Mouse (Mus musculus) gastrocnemius, adult 2 months (tissue): ENCODE data around the gene Rnaseh2a. TPM values are rescaled to one million over a fixed set of nuclear protein-coding genes. Genes with fewer than 3 reads are reported as not detected.
A peak's percentile ranks its signal among the peaks of the same experiment; 100 is the strongest.

Source experiments
- DNase-seq: peaks from one replicate; pipeline ENCODE4 v3.0.0; 2022
- H3K27ac ChIP-seq: fragments of 200-600 bp; 2 replicates; pipeline ENCODE4 v1.8.1; 2022; ENCODE audit warnings: mild to moderate bottlenecking
- H3K4me3 ChIP-seq: fragments of 200-600 bp; 2 replicates; pipeline ENCODE4 v1.8.1; 2022; ENCODE audit warnings: mild to moderate bottlenecking, moderate library complexity
- CTCF ChIP-seq: fragments of 200-600 bp; IDR thresholded peaks from 2 replicates; pipeline ENCODE4 v1.8.1; 2022; ENCODE audit warnings: antibody characterized with exemption, mild to moderate bottlenecking, moderate library complexity
- intact Hi-C: fragments of 180-260 bp; cut with DNase I; formaldehyde crosslinking; loops from one replicate; pipeline ENCODE4 v1.15.1; 2025
- total RNA-seq, 2 experiments: library from RNA; stranded (reverse); gene quantifications; 2 replicates each; pipeline ENCODE4 v1.2.3; 2021

The Rnaseh2a gene
- total RNA-seq, 2 experiments from 2014 or later, result 22.1 to 25.9 TPM

DNA sequence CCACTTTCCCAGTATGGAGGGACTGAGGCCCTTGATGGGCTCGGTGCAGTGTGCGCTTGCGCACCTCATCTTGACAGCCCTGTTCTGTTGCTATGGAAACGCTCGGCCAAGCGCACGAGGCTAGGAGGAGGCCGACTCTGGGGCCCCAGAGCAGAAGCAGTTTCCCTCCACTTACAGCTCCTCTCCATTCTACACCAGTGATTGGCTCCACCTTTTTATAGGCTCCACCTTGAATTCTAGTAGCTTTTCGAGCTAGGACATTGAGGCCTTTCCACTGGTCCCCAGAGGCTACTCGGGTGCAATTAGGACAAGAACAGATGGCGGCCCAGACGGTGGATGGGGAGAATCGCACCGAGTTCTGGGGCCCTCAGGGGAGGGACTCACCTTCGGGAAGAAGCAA, 34.7 kb downstream of the Rnaseh2a start:
- intact Hi-C loops, result no loop called here
- H3K4me3 ChIP-seq, result no peak overlapping the region
- no peak for DNase-seq
- no peak overlapping the region for H3K27ac ChIP-seq
- TF ChIP-seq CTCF, result no peak

DNA sequence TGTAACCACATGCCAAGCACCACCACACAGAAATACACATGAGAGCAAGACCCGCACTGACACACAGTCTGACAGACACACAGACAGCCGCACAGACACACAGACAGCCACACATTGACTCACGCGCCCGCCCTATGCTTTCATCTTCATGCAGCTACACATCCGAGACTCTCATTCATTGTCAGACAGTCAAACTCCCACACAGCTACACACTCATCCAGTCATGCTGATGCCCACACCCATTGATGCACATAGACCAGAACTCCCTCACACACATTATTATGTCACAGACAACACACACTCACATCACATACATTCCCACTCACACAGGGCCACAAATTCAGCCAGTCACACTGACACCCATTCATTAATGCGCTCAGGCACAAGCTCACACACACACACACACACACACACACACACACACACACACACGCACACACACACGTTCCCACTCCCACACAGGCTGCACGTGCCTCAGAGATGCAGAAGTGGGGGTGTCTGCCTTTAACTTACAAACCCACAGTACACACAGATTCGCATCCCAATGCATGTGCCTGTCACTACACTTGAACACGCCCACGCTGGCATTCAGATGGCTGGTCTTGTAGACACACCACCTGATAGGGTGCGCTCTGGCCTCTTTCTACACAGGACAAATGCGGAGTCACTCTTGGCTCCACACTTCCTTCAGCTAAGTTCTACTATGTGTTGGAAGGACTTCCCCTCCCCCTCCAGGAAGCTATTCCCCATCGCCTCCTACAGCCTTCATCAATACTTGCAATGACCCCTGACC, 35.6 kb downstream of the Rnaseh2a start:
- no peak for DNase-seq
- intact Hi-C loops, result no loop called here
- H3K4me3 ChIP-seq, result no peak overlapping the region

DNA sequence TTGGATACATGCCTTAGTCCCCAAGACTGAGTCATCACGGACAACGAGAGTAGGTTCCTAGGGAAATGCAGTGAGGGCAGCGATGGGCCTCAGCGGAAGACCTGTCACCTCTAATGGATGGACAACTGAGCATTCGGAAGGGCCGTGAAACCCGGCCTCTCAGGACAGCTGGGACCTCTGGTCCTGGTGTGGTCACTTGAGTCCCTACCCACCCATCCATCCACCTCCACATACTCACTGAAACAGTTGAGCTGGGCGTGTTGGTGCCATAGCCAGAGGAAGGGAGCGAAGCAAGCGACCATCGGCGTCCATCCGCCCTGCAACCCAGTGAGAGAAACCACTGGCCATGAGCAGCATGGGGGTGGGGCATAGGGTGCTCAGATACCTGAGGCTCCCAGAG, 39.0 kb downstream of the Rnaseh2a start:
- no peak for TF ChIP-seq CTCF
- intact Hi-C loops, result no loop called here
- no peak overlapping the region for H3K27ac ChIP-seq

More for the DNA sequence above, 35.6 kb downstream of the Rnaseh2a start:
- no peak for TF ChIP-seq CTCF
- H3K27ac ChIP-seq, result no peak overlapping the region

DNA sequence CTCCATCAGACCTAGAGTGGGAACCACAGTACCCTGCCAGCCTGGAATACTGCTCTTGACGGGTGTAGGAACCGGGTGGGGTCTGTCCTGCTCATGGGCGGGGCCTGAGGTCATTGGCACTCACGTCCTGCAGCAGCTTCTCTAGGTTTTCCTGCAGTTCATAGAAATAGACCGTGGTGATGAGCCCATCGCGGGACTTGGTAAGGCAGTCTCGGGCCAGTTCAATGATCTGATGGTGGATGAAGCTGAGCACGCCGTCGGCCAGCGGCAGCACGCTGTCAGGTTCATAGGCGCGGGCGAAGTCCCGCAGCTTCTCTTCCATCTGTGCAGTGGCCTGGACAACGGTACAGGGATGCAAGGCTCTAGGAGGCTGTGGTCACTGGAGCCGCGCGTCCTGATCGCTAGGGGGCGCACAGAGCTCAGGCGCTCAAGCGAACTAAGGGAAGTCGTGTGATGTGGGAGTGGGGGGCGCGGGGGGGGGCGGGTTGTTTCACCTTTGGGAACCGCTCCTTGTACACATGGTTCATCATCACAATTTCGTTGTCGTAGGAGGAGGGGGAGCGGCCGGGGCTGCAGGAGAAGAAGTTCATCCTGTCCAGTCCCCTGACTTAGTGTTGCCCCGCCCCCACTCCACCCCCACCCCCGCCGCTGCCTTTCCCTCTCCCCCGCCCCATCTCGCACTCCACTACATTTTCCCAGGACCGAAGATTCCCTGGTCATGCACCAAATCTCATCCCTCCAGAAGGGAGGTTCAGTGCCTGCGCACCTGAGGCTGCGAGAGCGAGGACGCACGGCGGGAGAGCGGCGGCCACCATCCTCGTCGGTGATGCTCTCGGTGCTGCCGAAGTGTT, 40.9 kb downstream of the Rnaseh2a start:
- Histone ChIP-seq H3K27ac (no peak overlapping the region), H3K4me3 (peak overlapping the region; percentile 48)
- intact Hi-C loops, result loop anchor here (2.0 kb wide), 1 partner anchor 28 kb away; no protein-coding TSS in a partner anchor
- TF ChIP-seq CTCF, result peak; percentile 77
- DNase-seq, result peak; percentile 76

More for the DNA sequence above, 39.0 kb downstream of the Rnaseh2a start:
- DNase-seq, result no peak
- H3K4me3 ChIP-seq, result no peak overlapping the region

DNA sequence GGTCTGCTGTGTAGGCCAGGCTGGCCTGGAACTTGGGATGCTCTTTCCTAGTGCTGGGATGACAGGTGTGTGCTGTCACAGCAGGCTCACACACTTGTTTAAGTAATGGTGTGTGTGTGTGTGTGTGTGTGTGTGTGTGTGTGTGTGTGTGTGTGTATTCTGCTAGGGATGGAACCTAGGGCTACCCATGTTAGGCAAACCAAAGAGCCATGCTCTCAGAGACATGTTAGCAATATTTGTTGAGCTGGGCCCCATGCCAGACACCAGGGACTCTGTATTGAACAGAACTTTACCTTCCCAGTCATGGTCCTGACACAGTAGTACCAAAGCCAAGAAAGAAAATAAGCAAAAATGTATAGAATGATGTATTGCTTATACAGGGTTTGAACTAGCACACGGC, 42.1 kb downstream of the Rnaseh2a start:
- Histone ChIP-seq H3K4me3 (no peak overlapping the region), H3K27ac (no peak overlapping the region)
- DNase-seq, result no peak
- TF ChIP-seq CTCF, result no peak
- intact Hi-C loops, result no loop called here

DNA sequence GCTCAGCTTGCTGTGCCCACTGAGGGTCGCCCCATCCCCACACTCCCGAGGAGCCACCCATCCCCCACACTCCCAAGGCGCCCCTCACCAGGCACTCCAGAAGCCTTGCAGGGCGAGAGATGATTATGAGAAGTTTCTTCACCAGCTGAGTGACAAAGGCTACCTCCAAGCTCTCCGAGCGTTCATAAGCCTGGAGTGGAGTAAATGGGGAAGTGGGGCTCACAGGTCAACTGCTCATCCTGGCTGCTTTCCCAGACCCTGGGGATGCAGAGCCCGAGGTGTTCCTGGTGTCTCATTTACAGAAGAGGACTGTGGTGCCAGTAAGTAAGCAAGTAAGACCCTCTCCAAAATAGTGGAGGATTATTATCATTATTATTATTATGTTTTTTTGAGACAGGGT, 44.0 kb downstream of the Rnaseh2a start:
- no peak overlapping the region for H3K4me3 ChIP-seq
- TF ChIP-seq CTCF, result no peak
- no peak overlapping the region for H3K27ac ChIP-seq
- intact Hi-C loops, result no loop called here
- no peak for DNase-seq

DNA sequence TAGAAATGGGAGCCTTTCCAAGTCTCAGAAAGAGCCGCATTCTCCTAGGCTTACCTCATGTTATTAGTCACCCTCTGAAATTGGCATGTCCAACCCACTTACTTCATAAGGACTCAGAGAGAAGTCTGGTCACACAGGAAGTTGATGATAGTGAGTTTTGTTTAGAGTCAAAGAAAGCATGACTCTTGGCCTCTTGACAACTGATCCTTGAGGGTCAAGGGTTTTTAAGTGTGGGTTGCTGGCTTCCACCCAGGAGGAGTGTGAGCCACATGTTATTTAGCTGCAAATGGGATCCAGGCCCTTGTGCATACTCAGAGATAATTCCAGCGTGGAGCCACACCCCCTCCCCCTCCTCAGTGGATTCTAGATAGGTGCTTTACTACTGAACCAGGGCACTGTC, 48.0 kb downstream of the Rnaseh2a start:
- Histone ChIP-seq H3K4me3 (no peak overlapping the region), H3K27ac (no peak overlapping the region)
- no peak for DNase-seq
- intact Hi-C loops, result no loop called here
- no peak for TF ChIP-seq CTCF

DNA sequence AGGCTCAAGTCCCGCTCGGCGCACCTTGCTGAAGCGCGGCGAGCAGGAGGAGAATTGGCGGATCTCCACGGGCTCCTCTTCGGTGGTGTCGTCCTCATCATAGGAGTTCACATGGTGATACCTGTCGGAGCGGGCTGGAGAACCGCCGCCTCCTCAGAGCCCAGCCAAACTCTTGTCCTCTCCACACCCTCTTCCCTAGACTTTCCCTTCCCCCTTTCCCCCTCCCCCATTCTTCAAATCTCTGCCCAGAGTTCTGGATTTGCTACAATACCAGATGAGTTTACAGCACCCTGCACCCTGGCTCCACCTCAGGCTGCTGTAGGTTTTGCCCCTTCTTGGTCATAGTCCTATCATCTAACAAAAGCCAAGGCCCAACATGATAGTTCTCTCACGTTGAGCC, 50.9 kb downstream of the Rnaseh2a start:
- DNase-seq, result no peak
- TF ChIP-seq CTCF, result no peak
- H3K27ac ChIP-seq, result no peak overlapping the region
- no peak overlapping the region for H3K4me3 ChIP-seq
- intact Hi-C loops, result no loop called here

DNA sequence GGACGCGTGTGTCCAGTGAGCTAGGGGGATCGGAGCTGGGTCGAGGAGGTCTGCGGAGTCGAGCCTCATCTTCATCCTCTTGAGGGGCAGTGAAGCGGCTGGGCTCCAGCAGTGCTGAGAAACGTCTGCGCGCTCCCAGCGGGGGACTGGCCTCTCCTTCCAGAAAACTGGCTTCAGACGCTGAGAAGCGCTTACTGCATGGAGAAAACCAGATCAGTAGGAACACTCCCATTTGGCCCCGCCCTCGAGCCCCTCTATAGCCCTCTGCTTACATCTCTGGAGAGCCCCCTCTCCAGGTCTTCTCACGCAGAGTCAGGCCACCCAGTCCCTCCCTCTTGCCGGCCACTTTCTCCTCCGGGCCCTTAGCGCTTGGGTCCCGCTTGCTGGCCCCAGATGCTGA, 51.8 kb downstream of the Rnaseh2a start:
- no peak for DNase-seq
- intact Hi-C loops, result no loop called here
- Histone ChIP-seq H3K27ac (no peak overlapping the region), H3K4me3 (no peak overlapping the region)
- no peak for TF ChIP-seq CTCF

DNA sequence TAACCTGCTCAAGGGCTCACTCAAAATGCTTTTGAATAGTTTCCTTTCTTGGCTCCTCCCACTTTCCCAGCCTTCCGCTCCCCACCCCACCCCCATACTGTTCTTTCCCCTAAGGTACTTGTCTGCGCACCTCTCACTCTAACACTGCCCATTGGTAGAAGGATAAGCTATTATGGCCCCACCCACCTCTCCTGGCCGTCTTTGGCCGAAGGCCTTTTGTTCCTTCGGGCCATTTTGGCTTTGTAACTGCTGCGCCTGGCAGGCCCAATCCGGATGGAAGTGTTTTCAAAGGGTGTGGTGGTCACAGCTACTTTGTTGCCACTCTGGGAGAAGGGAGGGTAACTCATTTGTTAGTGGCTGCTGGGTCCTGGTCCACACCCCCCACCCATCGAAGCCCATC, 54.3 kb downstream of the Rnaseh2a start:
- no peak for DNase-seq
- H3K4me3 ChIP-seq, result no peak overlapping the region
- intact Hi-C loops, result no loop called here
- no peak overlapping the region for H3K27ac ChIP-seq
- no peak for TF ChIP-seq CTCF

DNA sequence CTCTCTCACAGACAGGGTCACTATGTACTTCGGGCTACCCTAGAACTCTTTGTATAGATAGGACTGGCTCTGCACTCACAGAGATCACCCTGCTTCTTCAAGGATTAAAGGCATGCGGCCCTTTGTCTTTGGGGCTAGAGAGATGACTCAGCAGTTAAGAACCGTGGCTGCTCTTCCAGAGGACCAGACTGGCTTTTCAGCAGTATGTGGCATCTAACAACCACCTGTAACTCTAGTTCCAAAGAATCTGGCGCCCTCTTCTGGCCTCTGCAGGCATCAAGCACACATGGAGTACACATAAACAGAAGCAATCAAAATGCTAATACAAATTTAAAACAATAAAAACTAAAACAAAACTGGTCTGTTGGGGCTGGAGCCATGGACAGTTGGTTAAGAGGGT, 55.6 kb downstream of the Rnaseh2a start:
- peak; percentile 40 for TF ChIP-seq CTCF

DNA sequence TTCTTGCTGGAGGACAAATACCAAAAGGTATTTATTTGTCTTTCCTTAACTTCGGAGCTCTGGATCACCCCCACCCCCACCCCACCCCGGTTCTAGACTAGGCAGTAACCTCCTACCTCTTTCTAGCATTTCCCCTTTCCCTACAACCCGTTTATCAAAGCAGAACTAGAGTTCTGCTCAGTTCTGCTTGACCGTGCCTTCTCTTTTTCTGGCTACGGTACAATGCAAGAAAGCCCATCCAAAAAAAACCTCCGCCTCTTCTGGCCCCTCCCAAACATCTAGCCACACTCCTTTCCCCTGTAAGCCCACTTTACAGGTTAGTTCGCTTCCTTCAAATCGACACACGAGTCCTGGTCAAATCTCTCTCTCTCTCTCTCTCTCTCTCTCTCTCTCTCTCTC, 56.1 kb downstream of the Rnaseh2a start:
- intact Hi-C loops, result no loop called here
- no peak for TF ChIP-seq CTCF
- H3K4me3 ChIP-seq, result peak overlapping the region; percentile 77
- DNase-seq, result no peak
- peak overlapping the region; percentile 57; the same call in 1 of the 2 replicates for H3K27ac ChIP-seq

More for the DNA sequence above, 55.6 kb downstream of the Rnaseh2a start:
- Histone ChIP-seq H3K27ac (no peak overlapping the region), H3K4me3 (peak overlapping the region; percentile 77; the same call in 1 of the 2 replicates)
- intact Hi-C loops, result no loop called here
- DNase-seq, result no peak

DNA sequence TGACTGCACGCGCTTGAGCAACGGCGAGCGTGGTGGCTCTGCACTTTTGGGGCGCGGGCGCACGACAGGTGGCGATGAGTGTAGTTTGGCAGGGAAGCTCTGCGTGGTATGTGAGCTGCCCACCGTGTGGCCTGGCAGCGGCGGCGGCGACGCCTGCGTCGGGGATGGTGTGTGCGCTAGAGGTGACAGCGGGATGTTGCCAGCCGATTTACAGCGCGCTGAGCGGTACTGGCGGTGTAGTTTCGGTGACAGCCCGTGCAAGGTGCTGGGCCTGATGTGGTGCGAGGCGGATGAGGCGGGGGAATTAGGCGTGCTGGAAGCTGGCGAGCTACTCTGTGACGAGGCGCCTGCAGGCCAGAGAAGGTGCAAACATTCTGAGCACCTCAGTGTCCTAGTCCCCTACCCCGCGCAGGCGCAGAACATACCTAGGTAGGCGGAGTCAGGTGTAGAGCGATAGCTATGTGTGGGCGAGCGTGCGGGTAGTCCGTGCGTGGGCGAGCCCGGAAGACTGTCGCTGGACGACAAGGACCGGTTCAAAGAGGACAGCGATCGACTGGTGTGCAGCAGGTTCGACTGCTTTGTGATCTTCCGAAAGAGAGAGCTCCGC, 56.6 kb downstream of the Rnaseh2a start:
- Histone ChIP-seq H3K27ac (peak overlapping the region; percentile 57), H3K4me3 (peak overlapping the region; percentile 77)
- no peak; the same call in 1 of the 2 replicates for TF ChIP-seq CTCF
- DNase-seq, result peak; percentile 77
- intact Hi-C loops, result no loop called here
